Mouse (Mus musculus): Measurements from ENCODE around the gene Oas1g. TPM values are rescaled to one million over a fixed set of nuclear protein-coding genes. Genes with fewer than 3 reads are reported as not detected.

Oas1g gene
- polyA plus RNA-seq, 1 experiment, result 1.4 TPM

DNA sequence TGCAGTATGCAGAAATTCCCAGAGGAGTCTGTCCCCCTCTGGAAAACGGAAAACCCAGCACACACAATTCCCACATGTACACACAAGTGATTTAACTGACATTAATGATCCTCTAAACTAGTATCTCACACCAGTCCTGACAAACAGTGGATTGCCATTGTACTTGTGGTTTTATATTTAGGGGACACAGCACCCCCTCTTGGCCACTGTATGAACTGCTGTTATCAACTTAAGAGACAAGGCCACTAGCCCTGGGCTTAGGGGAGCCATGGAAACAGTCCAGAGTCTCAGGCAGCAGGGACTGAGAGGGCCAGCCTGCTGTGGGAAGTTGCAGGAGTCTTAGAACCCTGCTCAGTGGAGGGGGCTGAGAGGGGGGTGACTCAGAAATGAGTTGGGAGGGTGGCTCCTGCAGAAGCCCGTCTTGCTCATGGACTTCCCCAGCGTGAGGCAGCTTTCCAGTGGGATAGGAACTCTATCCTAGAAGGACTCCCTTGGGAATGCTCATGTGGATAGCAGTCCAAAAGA, 22.0 kb downstream of the Oas1g start:
- Histone ChIP-seq H3K4me1 (ENCODE audit: control insufficient read depth, insufficient read depth, low read length) (no peaks in the 10 kb centered on the region), H3K4me3 (replicated peaks; ENCODE audit: extremely low read depth, low read depth, low read length) (no peak overlapping the region)
- no peak for DNase-seq
- TF ChIP-seq POLR2A (IDR thresholded peaks at IDR 0.05; ENCODE audit: borderline replicate concordance, extremely low read depth, low read depth, low read length) (no peak), CTCF (IDR thresholded peaks at IDR 0.05; ENCODE audit: insufficient read depth, low read length) (peak; percentile 28; the same call in 1 of the 2 replicates)
- WGBS, result 66% methylated on average over 3 of the region's 3 CpGs

DNA sequence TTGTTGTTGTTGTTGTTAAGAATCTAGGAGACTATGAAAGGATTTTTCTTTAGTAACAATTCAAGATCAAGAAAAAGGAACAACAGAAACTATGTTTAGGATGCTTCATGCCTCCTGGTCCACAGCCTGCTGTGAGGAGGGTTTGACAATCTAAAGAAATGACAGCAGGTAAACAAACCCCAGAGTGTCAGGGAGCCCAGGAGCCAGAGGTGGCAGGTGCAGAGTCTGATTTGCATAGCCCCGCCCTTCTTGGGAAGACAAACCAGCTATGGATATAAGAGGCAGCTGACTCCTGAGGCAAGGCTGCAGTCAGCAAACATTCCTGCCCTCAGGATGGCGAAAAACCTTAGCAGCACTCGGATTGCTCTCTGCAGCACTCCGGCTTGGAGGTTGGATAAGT, 26.3 kb downstream of the Oas1g start, which contains the start of gene Oas1h:
Gene Oas1h (plus strand): TSS at position 301 of the 400 bp plus-strand sequence.
- TF ChIP-seq POLR2A (IDR thresholded peaks at IDR 0.05; ENCODE audit: borderline replicate concordance, extremely low read depth, low read depth, low read length) (no peak), CTCF (IDR thresholded peaks at IDR 0.05; ENCODE audit: insufficient read depth, low read length) (no peak)
- WGBS, result 46% methylated on average over 4 of the region's 4 CpGs
- DNase-seq, result no peak

DNA sequence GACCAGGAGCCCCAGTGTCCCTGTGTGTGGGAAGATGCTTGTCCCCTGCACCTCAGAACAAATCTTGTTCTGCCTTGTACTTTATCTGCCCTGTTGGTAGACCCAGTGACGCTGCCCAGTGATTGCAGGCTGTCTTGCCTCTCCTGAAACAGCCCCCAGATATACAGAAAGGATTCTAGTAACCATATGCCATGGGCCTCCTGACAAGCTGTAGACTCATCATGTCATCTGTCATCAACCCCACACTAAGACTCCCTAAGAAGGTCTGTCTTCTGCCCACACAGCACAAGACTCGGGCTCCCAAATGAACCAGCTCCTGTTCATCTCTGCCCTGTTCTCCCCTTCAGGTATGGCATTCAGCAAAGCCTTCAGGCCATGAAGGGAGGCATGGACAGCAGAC, 28.2 kb downstream of the Oas1g start:
- TF ChIP-seq POLR2A (IDR thresholded peaks at IDR 0.05; ENCODE audit: borderline replicate concordance, extremely low read depth, low read depth, low read length), result no peak
- TF ChIP-seq CTCF (IDR thresholded peaks at IDR 0.05; ENCODE audit: insufficient read depth, low read length), result no peak
- Histone ChIP-seq H3K4me1 (ENCODE audit: control insufficient read depth, insufficient read depth, low read length) (no peaks in the 10 kb centered on the region), H3K4me3 (replicated peaks; ENCODE audit: extremely low read depth, low read depth, low read length) (no peak overlapping the region)
- DNase-seq, result no peak
- 75% methylated on average over 2 of the region's 2 CpGs for WGBS

More for the DNA sequence above, 26.3 kb downstream of the Oas1g start, which contains the start of gene Oas1h:
- Histone ChIP-seq H3K4me3 (replicated peaks; ENCODE audit: extremely low read depth, low read depth, low read length) (no peak within 1 kb of the TSS), H3K4me1 (ENCODE audit: control insufficient read depth, insufficient read depth, low read length) (no peaks in the 10 kb centered on the region)

DNA sequence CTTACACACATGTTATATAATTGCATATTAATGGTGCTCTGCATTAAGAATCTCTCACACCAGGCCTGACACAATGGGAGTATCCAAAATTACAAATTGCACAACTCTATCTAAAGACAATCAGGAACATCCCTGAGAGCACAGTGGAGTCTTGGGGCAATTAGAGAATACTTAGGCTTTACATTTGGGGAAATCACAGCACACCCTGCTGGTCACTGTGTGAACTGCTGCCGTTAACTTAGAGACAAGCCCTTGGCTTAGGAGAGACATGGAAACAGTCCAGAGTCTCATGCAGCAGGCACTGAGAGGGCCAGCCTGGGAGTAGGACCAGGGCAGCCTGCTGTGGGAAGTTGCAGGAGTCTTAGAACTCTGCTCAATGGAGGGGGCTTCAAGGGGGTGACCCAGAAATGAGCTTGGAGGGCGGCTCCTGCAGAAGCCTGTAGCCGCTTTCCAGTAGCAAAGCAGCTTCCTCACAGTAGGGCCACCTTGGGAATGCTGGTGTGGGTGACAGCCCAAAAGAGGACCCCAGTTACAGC, 37.7 kb downstream of the Oas1g start:
- peak; percentile 49; the same call in 1 of the 2 replicates for TF ChIP-seq CTCF (IDR thresholded peaks at IDR 0.05; ENCODE audit: insufficient read depth, low read length)
- no peak for TF ChIP-seq POLR2A (IDR thresholded peaks at IDR 0.05; ENCODE audit: borderline replicate concordance, extremely low read depth, low read depth, low read length)
- H3K4me1 ChIP-seq (ENCODE audit: control insufficient read depth, insufficient read depth, low read length), result no peaks in the 10 kb centered on the region
- 57% methylated on average over 3 of the region's 3 CpGs for WGBS
- no peak overlapping the region for H3K4me3 ChIP-seq (replicated peaks; ENCODE audit: extremely low read depth, low read depth, low read length)
- peak; percentile 25 for DNase-seq

DNA sequence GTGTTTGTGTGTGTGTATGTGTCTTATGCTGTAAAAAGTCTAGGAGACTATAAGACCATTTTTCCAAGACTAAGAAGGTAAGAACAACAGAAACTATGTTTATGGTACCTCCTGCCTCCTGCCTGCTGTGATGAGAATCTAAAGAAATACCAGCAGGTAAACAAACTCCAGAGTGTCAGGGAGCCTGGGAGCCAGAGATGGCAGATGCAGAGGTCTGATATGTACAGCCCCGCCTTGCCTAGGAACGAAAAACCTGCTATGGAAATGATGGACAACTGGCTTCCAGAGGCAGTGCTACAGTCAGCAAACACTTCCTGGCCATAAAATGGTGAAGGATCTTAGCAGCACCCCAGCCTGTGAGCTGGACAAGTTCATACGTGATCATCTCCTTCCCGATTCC, 40.3 kb downstream of the Oas1g start, which contains the start of gene Oas1f:
Gene Oas1f (plus strand): TSS at position 301 of the 400 bp plus-strand sequence.
- WGBS, result 53% methylated on average over 4 of the region's 4 CpGs
- Histone ChIP-seq H3K4me3 (replicated peaks; ENCODE audit: extremely low read depth, low read depth, low read length) (no peak within 1 kb of the TSS), H3K4me1 (ENCODE audit: control insufficient read depth, insufficient read depth, low read length) (no peaks in the 10 kb centered on the region)
- no peak for DNase-seq
- no peak for TF ChIP-seq POLR2A (IDR thresholded peaks at IDR 0.05; ENCODE audit: borderline replicate concordance, extremely low read depth, low read depth, low read length)
- TF ChIP-seq CTCF (IDR thresholded peaks at IDR 0.05; ENCODE audit: insufficient read depth, low read length), result no peak

DNA sequence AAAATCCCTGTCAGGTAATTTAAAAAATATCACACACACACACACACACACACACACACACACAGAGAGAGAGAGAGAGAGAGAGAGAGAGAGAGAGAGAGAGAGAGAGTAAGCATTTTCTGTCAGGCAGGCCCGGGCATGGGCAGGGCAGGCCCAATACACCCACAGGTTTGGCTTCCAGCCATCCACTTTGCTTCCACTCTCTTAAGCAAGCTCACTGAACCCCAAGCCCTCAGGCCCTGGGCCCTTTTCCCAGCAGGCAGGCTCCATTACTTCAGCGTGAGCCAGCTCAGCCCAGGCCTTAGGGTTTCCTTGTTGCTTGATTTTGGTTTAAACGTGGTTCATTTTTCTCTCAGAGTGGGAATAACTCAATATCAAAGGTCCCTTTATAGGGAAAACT, 42.7 kb downstream of the Oas1g start:
- H3K4me3 ChIP-seq (replicated peaks; ENCODE audit: extremely low read depth, low read depth, low read length), result no peak overlapping the region
- no peak for DNase-seq
- 41% methylated on average over 3 of the region's 3 CpGs for WGBS

DNA sequence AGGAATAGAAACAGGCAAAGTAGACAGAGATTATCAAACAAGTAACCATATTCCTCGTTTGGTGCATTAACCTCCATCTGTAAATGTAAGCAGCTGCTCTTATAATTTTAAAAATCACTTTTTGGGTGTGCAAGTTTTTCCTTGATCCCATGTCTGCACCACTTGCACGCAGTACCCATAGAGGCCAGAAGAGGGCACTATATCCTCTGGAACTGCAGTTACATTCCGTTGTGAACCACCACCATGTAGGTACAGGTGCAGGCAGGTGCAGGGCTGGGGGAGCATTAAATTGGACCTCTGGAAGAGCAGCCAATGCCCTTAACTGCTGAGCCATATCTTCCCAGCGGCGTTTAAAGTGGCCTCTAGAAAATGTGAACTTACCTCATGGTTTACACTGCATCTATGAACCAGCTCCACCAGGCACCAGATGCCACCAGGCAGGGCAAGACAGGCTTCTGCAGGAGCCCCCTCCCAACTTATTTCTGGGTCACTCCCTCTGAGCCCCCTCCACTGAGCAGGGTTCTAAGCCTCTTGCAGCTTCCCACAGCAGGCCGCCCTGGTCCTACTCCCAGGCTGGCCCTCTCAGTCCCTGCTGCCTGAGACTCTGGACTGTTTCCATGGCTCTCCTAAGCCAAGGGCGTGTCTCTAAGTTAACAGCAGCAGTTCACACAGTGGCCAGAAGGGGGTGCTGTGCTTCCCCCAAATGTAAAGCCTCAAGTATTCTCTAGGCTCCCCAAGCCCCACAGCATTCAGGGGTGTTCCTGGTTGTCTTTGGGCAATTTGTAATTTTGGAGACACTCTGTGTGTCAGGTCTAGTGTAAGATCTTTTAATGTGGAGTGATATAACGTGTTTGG, 50.5 kb downstream of the Oas1g start:
- peak; percentile 59 for TF ChIP-seq CTCF (IDR thresholded peaks at IDR 0.05; ENCODE audit: insufficient read depth, low read length)
- no peak for TF ChIP-seq POLR2A (IDR thresholded peaks at IDR 0.05; ENCODE audit: borderline replicate concordance, extremely low read depth, low read depth, low read length)
- DNase-seq, result peak; percentile 47
- WGBS, result 12% methylated on average over 8 of the region's 8 CpGs
- H3K4me3 ChIP-seq (replicated peaks; ENCODE audit: extremely low read depth, low read depth, low read length), result no peak overlapping the region
- no peaks in the 10 kb centered on the region for H3K4me1 ChIP-seq (ENCODE audit: control insufficient read depth, insufficient read depth, low read length)

More for the DNA sequence above, 42.7 kb downstream of the Oas1g start:
- TF ChIP-seq CTCF (IDR thresholded peaks at IDR 0.05; ENCODE audit: insufficient read depth, low read length) (no peak), POLR2A (IDR thresholded peaks at IDR 0.05; ENCODE audit: borderline replicate concordance, extremely low read depth, low read depth, low read length) (no peak)
- no peaks in the 10 kb centered on the region for H3K4me1 ChIP-seq (ENCODE audit: control insufficient read depth, insufficient read depth, low read length)

DNA sequence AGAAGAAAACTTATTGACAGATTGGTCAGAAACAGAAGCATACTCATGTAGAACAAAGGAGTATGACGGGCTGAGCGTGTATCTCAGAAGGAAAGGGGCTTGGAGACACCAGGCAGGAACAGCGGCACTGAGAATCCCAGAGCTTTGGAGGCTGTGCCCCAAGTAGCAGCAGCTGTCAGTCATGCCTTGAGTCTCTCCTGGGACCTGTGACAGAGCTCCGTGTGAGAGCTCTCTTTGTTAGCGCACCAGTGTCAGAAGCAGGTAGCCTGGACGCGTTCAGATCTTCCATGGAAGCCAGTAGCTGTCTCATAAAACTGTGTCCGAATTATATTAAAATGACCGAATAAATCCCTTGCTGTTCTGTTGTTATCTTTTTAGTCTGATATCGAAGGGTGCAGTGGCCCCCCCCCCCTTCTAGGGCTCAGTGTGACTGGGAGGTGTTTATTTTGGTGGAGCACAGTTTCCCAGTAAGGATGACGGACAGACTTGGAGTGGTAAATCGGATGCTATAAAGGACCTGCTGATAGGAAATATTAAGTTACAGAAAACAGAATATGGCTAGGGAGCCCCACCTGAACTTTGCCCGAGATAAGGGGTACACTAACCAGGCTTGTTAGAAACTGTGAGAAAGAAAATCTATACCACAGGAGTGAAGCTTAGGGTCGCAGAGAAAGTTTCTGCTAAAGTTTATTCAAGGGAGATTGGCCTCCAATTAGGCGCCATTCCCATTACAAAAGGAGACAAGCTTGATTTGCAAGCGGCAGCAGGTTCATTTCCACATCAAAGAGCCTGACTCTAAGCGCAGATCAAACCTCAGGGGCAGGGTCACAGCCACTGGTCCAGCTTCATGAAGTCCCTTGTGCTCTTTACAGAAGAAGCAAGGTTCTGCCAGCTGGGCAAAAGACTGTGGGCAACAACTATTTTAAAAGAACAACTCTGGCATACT, 53.8 kb downstream of the Oas1g start:
- no peak for DNase-seq
- no peak for TF ChIP-seq CTCF (IDR thresholded peaks at IDR 0.05; ENCODE audit: insufficient read depth, low read length)
- TF ChIP-seq POLR2A (IDR thresholded peaks at IDR 0.05; ENCODE audit: borderline replicate concordance, extremely low read depth, low read depth, low read length), result no peak
- Histone ChIP-seq H3K4me3 (replicated peaks; ENCODE audit: extremely low read depth, low read depth, low read length) (no peak overlapping the region), H3K4me1 (ENCODE audit: control insufficient read depth, insufficient read depth, low read length) (no peaks in the 10 kb centered on the region)
- WGBS, result 15% methylated on average over 17 of the region's 17 CpGs

DNA sequence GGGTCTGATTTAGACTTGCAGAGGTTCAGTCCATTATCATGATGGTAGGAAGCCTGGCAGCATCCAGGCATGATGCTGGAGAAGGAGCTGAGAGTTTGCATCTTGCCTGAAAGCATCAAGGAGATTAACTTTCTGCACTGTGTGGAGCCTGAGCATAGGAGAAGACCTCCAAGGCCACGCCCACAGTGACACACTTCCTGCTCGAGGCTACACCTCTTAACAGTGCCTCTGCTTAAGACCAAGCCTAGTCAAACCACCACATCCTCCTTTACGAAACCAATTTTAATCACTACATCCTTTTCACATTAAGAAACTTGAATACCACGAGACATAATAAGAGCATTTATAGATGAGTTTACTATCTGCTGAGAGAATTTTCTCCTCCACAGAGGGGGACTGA, 56.4 kb downstream of the Oas1g start:
- H3K4me1 ChIP-seq (ENCODE audit: control insufficient read depth, insufficient read depth, low read length), result no peaks in the 10 kb centered on the region
- WGBS, result 60% methylated on average over 4 of the region's 4 CpGs
- TF ChIP-seq CTCF (IDR thresholded peaks at IDR 0.05; ENCODE audit: insufficient read depth, low read length) (no peak), POLR2A (IDR thresholded peaks at IDR 0.05; ENCODE audit: borderline replicate concordance, extremely low read depth, low read depth, low read length) (no peak)
- no peak for DNase-seq
- no peak overlapping the region for H3K4me3 ChIP-seq (replicated peaks; ENCODE audit: extremely low read depth, low read depth, low read length)

Other genes starting within 250 kb of the Oas1g start
- 0.80 and 1.6 TPM in 2 replicates for gene Rasal1, start 238.8 kb downstream of the Oas1g start, polyA plus RNA-seq (2012; rRNA removed)
- 6.1 and 7.8 TPM in 2 replicates for gene Dtx1, start 175.7 kb downstream of the Oas1g start, polyA plus RNA-seq (2012; rRNA removed)
- 4.5 and 5.0 TPM in 2 replicates for gene Oas2, start 137.8 kb downstream of the Oas1g start, polyA plus RNA-seq (2012; rRNA removed)
- 1.6 and 1.7 TPM in 2 replicates for gene Oas3, start 110.0 kb downstream of the Oas1g start, polyA plus RNA-seq (2012; rRNA removed)
- gene Oas1e, start 92.1 kb downstream of the Oas1g start, polyA plus RNA-seq (2012; rRNA removed), result 0.06 TPM in 1 of 2 replicates, not detected in the other
- 2.7 and 4.6 TPM in 2 replicates for gene Oas1c, start 75.1 kb downstream of the Oas1g start, polyA plus RNA-seq (2012; rRNA removed)
- gene Oas1f, start 40.2 kb downstream of the Oas1g start, polyA plus RNA-seq (2012; rRNA removed), result not detected in 2 replicates
- gene Oas1h, start 26.2 kb downstream of the Oas1g start, polyA plus RNA-seq (2012; rRNA removed), result not detected in 2 replicates
- 6.0 and 7.2 TPM in 2 replicates for gene Oas1a, start 19.9 kb upstream of the Oas1g start, polyA plus RNA-seq (2012; rRNA removed)
- 0.05 TPM in 1 of 2 replicates, not detected in the other for gene Oas1d, start 26.9 kb upstream of the Oas1g start, polyA plus RNA-seq (2012; rRNA removed)
- not detected in 2 replicates for gene Rph3a, start 122.5 kb upstream of the Oas1g start, polyA plus RNA-seq (2012; rRNA removed)

All from lung, adult 2 months (tissue).